Comparison of ENCODE assay signal across 26 mouse cellular contexts in the genomic region with DNA sequence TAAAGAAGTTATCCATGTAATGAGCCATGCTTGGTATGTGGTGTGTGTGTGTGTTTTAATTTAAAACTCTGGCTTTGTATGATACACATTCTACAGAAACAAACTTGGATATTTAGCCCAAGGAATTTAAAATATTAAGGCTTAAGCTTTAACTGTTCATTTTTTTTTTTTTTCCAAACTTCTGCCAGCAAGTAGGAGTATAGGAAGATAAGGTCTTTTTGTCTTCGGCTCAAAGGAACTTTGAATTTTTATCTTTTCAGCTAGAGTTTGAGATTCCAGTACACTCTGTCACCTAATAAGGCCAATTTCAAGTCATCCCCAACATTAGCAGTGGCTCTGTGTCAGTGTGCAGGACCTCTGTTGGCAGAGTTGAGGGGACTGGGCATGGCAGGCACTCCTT. TPM values are rescaled to one million over a fixed set of nuclear protein-coding genes. Genes with fewer than 3 reads are reported as not detected.
DNase-seq lines count a peak whose midpoint lies in the region; ATAC-seq and TF ChIP-seq lines count a peak whose summit lies in the region.
"Had no signal": no experiment of that assay in that cellular context is flagged by ENCODE, and none has a peak within 500 bp of the region (broad histone marks: within the 10 kb centered on the region; RNA-seq: fewer than 3 reads in every experiment).

No protein-coding gene starts in this region.

- no peak overlapping the region for H3K27ac ChIP-seq in heart, embryonic 12.5 days (ENCODE audit: poor library complexity, severe bottlenecking)
- no peak overlapping the region for H3K27ac ChIP-seq in heart, adult 2 months
- H3K27ac ChIP-seq in lung, embryonic 16.5 days (ENCODE audit: low read length): no peak overlapping the region
- no peak overlapping the region for H3K27ac ChIP-seq in liver, postnatal 0 days (ENCODE audit: low read depth)
- H3K27ac ChIP-seq: hindbrain, embryonic 13.5 days; kidney, postnatal 0 days; limb, embryonic 13.5 days; lung, embryonic 15.5 days; midbrain, embryonic 13.5 days had no signal

- TF ChIP-seq EP300 in heart, adult 2 months (IDR thresholded peaks at IDR 0.05; ENCODE audit: insufficient read depth, low read depth, low read length): no peak
- TF ChIP-seq EP300 in liver, postnatal 0 days (IDR thresholded peaks at IDR 0.05; ENCODE audit: low read depth): no peak

- no peak overlapping the region for H3K9ac ChIP-seq in heart, embryonic 12.5 days
- H3K9ac ChIP-seq in heart, adult 2 months (ENCODE audit: low read depth, low read length): no peak overlapping the region
- 0 out of 2 replicates have a peak overlapping the region, but pooled peaks have one; percentile 28 for H3K9ac ChIP-seq in lung, embryonic 16.5 days (ENCODE audit: low read length)
- no peak overlapping the region; the same call in none of the 2 replicates for H3K9ac ChIP-seq in liver, postnatal 0 days (replicated peaks)
- H3K9ac ChIP-seq: hindbrain, embryonic 13.5 days; limb, embryonic 13.5 days; lung, embryonic 15.5 days; midbrain, embryonic 13.5 days had no signal

- WGBS in heart, embryonic 12.5 days: 23% methylated on average over 1 of the region's 1 CpGs
- WGBS in heart, adult 2 months: 23% methylated on average over 1 of the region's 1 CpGs
- 17% methylated on average over 1 of the region's 1 CpGs for WGBS in lung, embryonic 16.5 days
- WGBS in liver, postnatal 0 days (ENCODE audit: insufficient replicate concordance): 37% methylated on average over 1 of the region's 1 CpGs

- no peaks in the 10 kb centered on the region for H3K9me3 ChIP-seq in heart, embryonic 12.5 days (replicated peaks)
- H3K9me3 ChIP-seq in lung, embryonic 16.5 days (ENCODE audit: control insufficient read depth, low read length): no peaks in the 10 kb centered on the region
- H3K9me3 ChIP-seq in liver, postnatal 0 days (ENCODE audit: low read length): no peaks in the 10 kb centered on the region
- H3K9me3 ChIP-seq: G1E; hindbrain, embryonic 13.5 days; limb, embryonic 13.5 days; lung, embryonic 15.5 days; midbrain, embryonic 13.5 days had no signal

- H3K4me2 ChIP-seq in heart, embryonic 12.5 days: peak overlapping the region; percentile 48
- no peak overlapping the region for H3K4me2 ChIP-seq in lung, embryonic 16.5 days (ENCODE audit: low read depth, low read length)
- H3K4me2 ChIP-seq in liver, postnatal 0 days (ENCODE audit: low read depth, low read length): peak overlapping the region; percentile 70
- H3K4me2 ChIP-seq: lung, embryonic 15.5 days had no signal

- no peak for DNase-seq in heart, adult 2 months
- DNase-seq in lung, postnatal 14 days: no peak
- peak; percentile 3 for DNase-seq in brain, embryonic 14.5 days (ENCODE audit: low read depth)
- no peak for DNase-seq in liver, postnatal 0 days
- no peak for DNase-seq in thymus, postnatal 10 days (ENCODE audit: low spot score in 2 of 2)
- DNase-seq: adrenal gland, postnatal 14 days; B cell, adult 2 months; cerebellum, adult 9-10 months; gastrocnemius, postnatal 25 days; heart, postnatal 10 days; kidney, adult 2 months; layer of hippocampus, adult 9-11 months; retina, postnatal 1 day; right cerebral cortex, postnatal 25 days; spleen, adult 18-20 months had no signal

- no peak for TF ChIP-seq CTCF in heart, adult 2 months (IDR thresholded peaks at IDR 0.05)
- no peak for TF ChIP-seq CTCF in brain, embryonic 14.5 days (IDR thresholded peaks at IDR 0.05; ENCODE audit: borderline replicate concordance, extremely low read depth, insufficient read depth, insufficient read length)
- TF ChIP-seq CTCF in liver, postnatal 0 days (IDR thresholded peaks at IDR 0.05; ENCODE audit: low read depth): no peak

- no peaks in the 10 kb centered on the region for H3K27me3 ChIP-seq in heart, embryonic 12.5 days (replicated peaks)
- no peaks in the 10 kb centered on the region for H3K27me3 ChIP-seq in heart, adult 2 months (ENCODE audit: control insufficient read depth, insufficient read depth, low read length)
- H3K27me3 ChIP-seq in lung, embryonic 16.5 days (ENCODE audit: control insufficient read depth, insufficient read depth, low read depth, low read length): no peaks in the 10 kb centered on the region
- H3K27me3 ChIP-seq in liver, postnatal 0 days (ENCODE audit: insufficient read depth, low read length): no peaks in the 10 kb centered on the region
- H3K27me3 ChIP-seq: CH12.LX; hindbrain, embryonic 13.5 days; limb, embryonic 13.5 days; lung, embryonic 15.5 days; midbrain, embryonic 13.5 days had no signal

- peaks cover 33% of the 10 kb centered on the region for H3K4me1 ChIP-seq in heart, embryonic 12.5 days (replicated peaks)
- H3K4me1 ChIP-seq in heart, adult 2 months (ENCODE audit: control insufficient read depth, insufficient read depth, low read length): peaks cover 10% of the 10 kb centered on the region
- peaks cover 17% of the 10 kb centered on the region for H3K4me1 ChIP-seq in lung, embryonic 16.5 days (replicated peaks; ENCODE audit: control insufficient read depth, insufficient read depth, low read length)
- peaks cover 19% of the 10 kb centered on the region for H3K4me1 ChIP-seq in liver, postnatal 0 days (ENCODE audit: insufficient read depth)

- no peak for ATAC-seq in heart, embryonic 12.5 days (ENCODE audit: insufficient number of reproducible peaks, low FRiP score)
- ATAC-seq in lung, embryonic 16.5 days (ENCODE audit: low read depth): no peak
- no peak for ATAC-seq in liver, postnatal 0 days
- ATAC-seq: midbrain, embryonic 13.5 days had no signal

- peaks cover 5% of the 10 kb centered on the region; the same call in 1 of the 2 replicates for H3K79me2 ChIP-seq in heart, adult 2 months (replicated peaks; ENCODE audit: control insufficient read depth, insufficient read depth, low read length)

- no peak for TF ChIP-seq POLR2A in heart, adult 2 months (IDR thresholded peaks at IDR 0.05; ENCODE audit: insufficient read depth, low read depth, low read length)
- no peak for TF ChIP-seq POLR2A in brain, embryonic 14.5 days (IDR thresholded peaks at IDR 0.05; ENCODE audit: borderline replicate concordance, extremely low read depth, insufficient read depth, insufficient read length, poor library complexity, severe bottlenecking)

- no peak overlapping the region for H3K4me3 ChIP-seq in heart, embryonic 12.5 days
- H3K4me3 ChIP-seq in heart, adult 2 months: no peak overlapping the region
- H3K4me3 ChIP-seq in lung, embryonic 16.5 days (ENCODE audit: low read length): no peak overlapping the region
- H3K4me3 ChIP-seq in liver, postnatal 0 days (ENCODE audit: low read depth, low read length): peak overlapping the region; percentile 95
- H3K4me3 ChIP-seq: limb, embryonic 13.5 days; lung, embryonic 15.5 days; midbrain, embryonic 13.5 days had no signal

- H3K36me3 ChIP-seq in heart, embryonic 12.5 days: no peaks in the 10 kb centered on the region
- peaks cover 20% of the 10 kb centered on the region for H3K36me3 ChIP-seq in heart, adult 2 months (ENCODE audit: control insufficient read depth, insufficient read depth, low read length)
- no peaks in the 10 kb centered on the region for H3K36me3 ChIP-seq in lung, embryonic 16.5 days (ENCODE audit: control insufficient read depth, insufficient read depth, low read length)
- no peaks in the 10 kb centered on the region for H3K36me3 ChIP-seq in liver, postnatal 0 days (replicated peaks; ENCODE audit: insufficient read depth, low read length)
- H3K36me3 ChIP-seq: hindbrain, embryonic 13.5 days; limb, embryonic 13.5 days; lung, embryonic 15.5 days; midbrain, embryonic 13.5 days had no signal

- intact Hi-C loops in heart, adult 2 months (cut with DNase I): no loop called here

RNA-seq across cellular contexts. Expression of a gene that starts 3.4 kb away (rescaled TPM):
- polyA plus RNA-seq in heart, embryonic 12.5 days (2016; fragmentation: Nextera tagmentation; extraction: Ambion mirVana): 106 and 107 TPM in 2 replicates
- 10 to 100 TPM; 37.0 to 39.2 TPM for total RNA-seq in heart, adult 2 months (2021)
- polyA plus RNA-seq in heart, adult 2 months (2012; rRNA removed): 9.5 and 20.7 TPM in 2 replicates
- polyA plus RNA-seq in lung, embryonic 16.5 days (2015; fragmentation: Nextera tagmentation; extraction: Ambion mirVana): 89.2 and 89.5 TPM in 2 replicates
- polyA plus RNA-seq in brain, embryonic 14.5 days (2012; rRNA removed): 42.4 and 56.3 TPM in 2 replicates
- polyA plus RNA-seq in liver, postnatal 0 days (2015; fragmentation: Nextera tagmentation; extraction: Ambion mirVana): 30.3 and 36.7 TPM in 2 replicates

RNA-seq across cellular contexts. Expression of a gene that starts 25.2 kb away (rescaled TPM):
- polyA plus RNA-seq in heart, embryonic 12.5 days (2016; fragmentation: Nextera tagmentation; extraction: Ambion mirVana): 14.7 and 16.1 TPM in 2 replicates
- 10 to 100 TPM; 34.8 to 36.7 TPM for total RNA-seq in heart, adult 2 months (2021)
- polyA plus RNA-seq in heart, adult 2 months (2012; rRNA removed): 7.1 and 17.7 TPM in 2 replicates
- 7.1 and 8.2 TPM in 2 replicates for polyA plus RNA-seq in lung, embryonic 16.5 days (2015; fragmentation: Nextera tagmentation; extraction: Ambion mirVana)
- 12.7 and 17.2 TPM in 2 replicates for polyA plus RNA-seq in brain, embryonic 14.5 days (2012; rRNA removed)
- 8.2 and 9.0 TPM in 2 replicates for polyA plus RNA-seq in liver, postnatal 0 days (2015; fragmentation: Nextera tagmentation; extraction: Ambion mirVana)

RNA-seq across cellular contexts. Expression of a gene that starts 26.2 kb away (rescaled TPM):
- 0.36 and 0.54 TPM in 2 replicates for polyA plus RNA-seq in heart, embryonic 12.5 days (2016; fragmentation: Nextera tagmentation; extraction: Ambion mirVana)
- total RNA-seq in heart, adult 2 months (2021): under 1 TPM; 0.23 to 0.41 TPM
- polyA plus RNA-seq in heart, adult 2 months (2012; rRNA removed): 0.21 and 0.23 TPM in 2 replicates
- polyA plus RNA-seq in lung, embryonic 16.5 days (2015; fragmentation: Nextera tagmentation; extraction: Ambion mirVana): 0.11 TPM in 1 of 2 replicates, not detected in the other
- polyA plus RNA-seq in brain, embryonic 14.5 days (2012; rRNA removed): 0.50 and 0.90 TPM in 2 replicates
- 2.6 and 3.0 TPM in 2 replicates for polyA plus RNA-seq in liver, postnatal 0 days (2015; fragmentation: Nextera tagmentation; extraction: Ambion mirVana)
- total RNA-seq: common myeloid progenitor, adult 5-6 weeks; monocyte, adult 5-6 weeks had no signal
